Mouse (Mus musculus): Measurements from ENCODE around the gene Myzap. TPM values are rescaled to one million over a fixed set of nuclear protein-coding genes. Genes with fewer than 3 reads are reported as not detected.

Gene Myzap
- polyA plus RNA-seq, 1 experiment from 2014 or later, result 3.5 TPM

Other genes starting within 250 kb of the Myzap start
- 570 and 573 TPM in 2 replicates for gene Polr2m, start 106.4 kb downstream of the Myzap start, polyA plus RNA-seq (2016; fragmentation: Nextera tagmentation; extraction: Ambion mirVana)
- 7.3 and 7.6 TPM in 2 replicates for gene Cgnl1, start 179.2 kb upstream of the Myzap start, polyA plus RNA-seq (2016; fragmentation: Nextera tagmentation; extraction: Ambion mirVana)